Comparison of ENCODE assay signal across 16 mouse cellular contexts in genomic region chr4:98142879-98143436, GRCm38 (mm10).
A peak's percentile ranks its signal among the peaks of the same experiment; 100 is the strongest.
DNase-seq lines count a peak whose midpoint lies in the region; ATAC-seq and TF ChIP-seq lines count a peak whose summit lies in the region.
"Had no signal": no experiment of that assay in that cellular context is flagged by ENCODE, and none has a peak within 500 bp of the region (broad histone marks: within the 10 kb centered on the region; RNA-seq: fewer than 3 reads in every experiment).

No protein-coding gene starts in this region.

- no peak overlapping the region for H3K4me3 ChIP-seq in kidney, embryonic 15.5 days (replicated peaks)
- H3K4me3 ChIP-seq in heart, embryonic 11.5 days (ENCODE audit: low read depth, low read length) = no peak overlapping the region
- no peak overlapping the region for H3K4me3 ChIP-seq in hindbrain, postnatal 0 days (ENCODE audit: low read length)
- H3K4me3 ChIP-seq in midbrain, embryonic 11.5 days (ENCODE audit: low read depth, low read length) = no peak overlapping the region
- H3K4me3 ChIP-seq: limb, embryonic 13.5 days; liver, embryonic 15.5 days had no signal

- DNase-seq in kidney, postnatal 14 days = peak; percentile 11
- DNase-seq in heart, adult 11 months = peak; percentile 98
- DNase-seq in heart, postnatal 25 days (ENCODE audit: low spot score) = peak; percentile 54
- no peak for DNase-seq in hindbrain, postnatal 0 days (ENCODE audit: low spot score)
- no peak for DNase-seq in midbrain, embryonic 11.5 days (ENCODE audit: low spot score, missing footprints)
- DNase-seq in left cerebral cortex, postnatal 10 days (ENCODE audit: extremely low spot score in 1 of 2, low spot score in 2 of 2) = no peak
- DNase-seq: cerebellum, postnatal 25 days; retina, postnatal 1 day; thymus, postnatal 36 days had no signal

- TF ChIP-seq CTCF in hindbrain, postnatal 0 days (IDR thresholded peaks at IDR 0.05; ENCODE audit: low read depth) = no peak

- no peaks in the 10 kb centered on the region for H3K4me1 ChIP-seq in kidney, embryonic 15.5 days
- no peaks in the 10 kb centered on the region for H3K4me1 ChIP-seq in heart, embryonic 11.5 days (ENCODE audit: control insufficient read depth, insufficient read depth, low read length)
- no peaks in the 10 kb centered on the region for H3K4me1 ChIP-seq in hindbrain, postnatal 0 days (ENCODE audit: insufficient read depth, low read length)
- no peaks in the 10 kb centered on the region for H3K4me1 ChIP-seq in midbrain, embryonic 11.5 days (ENCODE audit: control insufficient read depth, insufficient read depth, low read length)
- H3K4me1 ChIP-seq: limb, embryonic 13.5 days; liver, embryonic 15.5 days had no signal

- WGBS in kidney, embryonic 15.5 days = 35% methylated on average over 1 of the region's 1 CpGs
- 28% methylated on average over 1 of the region's 1 CpGs for WGBS in heart, embryonic 11.5 days (ENCODE audit: insufficient replicate concordance)
- 81% methylated on average over 1 of the region's 1 CpGs for WGBS in hindbrain, postnatal 0 days
- WGBS in midbrain, embryonic 11.5 days = 91% methylated on average over 1 of the region's 1 CpGs

- no peaks in the 10 kb centered on the region for H3K9me3 ChIP-seq in kidney, embryonic 15.5 days (replicated peaks)
- no peaks in the 10 kb centered on the region for H3K9me3 ChIP-seq in heart, embryonic 11.5 days (replicated peaks; ENCODE audit: control insufficient read depth, low read length)
- H3K9me3 ChIP-seq in hindbrain, postnatal 0 days (ENCODE audit: low read length) = no peaks in the 10 kb centered on the region
- no peaks in the 10 kb centered on the region for H3K9me3 ChIP-seq in midbrain, embryonic 11.5 days (ENCODE audit: control insufficient read depth, low read length)
- H3K9me3 ChIP-seq: limb, embryonic 13.5 days; liver, embryonic 15.5 days had no signal

- H3K36me3 ChIP-seq in kidney, embryonic 15.5 days = no peaks in the 10 kb centered on the region
- H3K36me3 ChIP-seq in heart, embryonic 11.5 days (ENCODE audit: control insufficient read depth, insufficient read depth, low read length) = no peaks in the 10 kb centered on the region
- no peaks in the 10 kb centered on the region for H3K36me3 ChIP-seq in hindbrain, postnatal 0 days (ENCODE audit: insufficient read depth, low read length)
- no peaks in the 10 kb centered on the region for H3K36me3 ChIP-seq in midbrain, embryonic 11.5 days (ENCODE audit: control insufficient read depth, insufficient read depth, low read length)
- H3K36me3 ChIP-seq: limb, embryonic 13.5 days; liver, embryonic 15.5 days had no signal

- intact Hi-C loops in heart, postnatal 25 days (cut with DNase I) = no loop called here
- intact Hi-C loops in left cerebral cortex, postnatal 10 days (cut with DNase I) = no loop called here

- no peak overlapping the region for H3K9ac ChIP-seq in kidney, embryonic 15.5 days
- no peak overlapping the region for H3K9ac ChIP-seq in heart, embryonic 11.5 days (ENCODE audit: low read depth, low read length)
- H3K9ac ChIP-seq in hindbrain, postnatal 0 days (replicated peaks; ENCODE audit: low read length) = no peak overlapping the region
- no peak overlapping the region for H3K9ac ChIP-seq in midbrain, embryonic 11.5 days (ENCODE audit: low read length)
- H3K9ac ChIP-seq: limb, embryonic 13.5 days; liver, embryonic 15.5 days had no signal

- H3K27me3 ChIP-seq in kidney, embryonic 15.5 days = no peaks in the 10 kb centered on the region
- no peaks in the 10 kb centered on the region for H3K27me3 ChIP-seq in heart, embryonic 11.5 days (ENCODE audit: control insufficient read depth, insufficient read depth, low read length)
- no peaks in the 10 kb centered on the region for H3K27me3 ChIP-seq in hindbrain, postnatal 0 days (ENCODE audit: insufficient read depth, low read length)
- H3K27me3 ChIP-seq in midbrain, embryonic 11.5 days (ENCODE audit: control insufficient read depth, insufficient read depth, low read length) = no peaks in the 10 kb centered on the region
- H3K27me3 ChIP-seq: limb, embryonic 13.5 days; liver, embryonic 15.5 days had no signal

- no peak overlapping the region for H3K4me2 ChIP-seq in kidney, embryonic 15.5 days
- H3K4me2 ChIP-seq in heart, embryonic 11.5 days = no peak overlapping the region
- H3K4me2 ChIP-seq in hindbrain, postnatal 0 days (ENCODE audit: low read depth, low read length) = no peak overlapping the region
- no peak overlapping the region for H3K4me2 ChIP-seq in midbrain, embryonic 11.5 days
- H3K4me2 ChIP-seq: limb, embryonic 13.5 days; liver, embryonic 15.5 days had no signal

- no peak for ATAC-seq in kidney, embryonic 15.5 days (replicated peaks; ENCODE audit: low FRiP score)
- peak; percentile 55; the same call in 1 of the 2 replicates for ATAC-seq in heart, embryonic 11.5 days (replicated peaks; ENCODE audit: insufficient number of reproducible peaks, low FRiP score, low TSS enrichment)
- no peak for ATAC-seq in hindbrain, postnatal 0 days
- ATAC-seq in midbrain, embryonic 11.5 days (ENCODE audit: low FRiP score) = no peak
- ATAC-seq: CD4-positive, CD25-positive, alpha-beta regulatory T cell, adult 4 months; forebrain, embryonic 14.5 days had no signal

- no peak overlapping the region for H3K27ac ChIP-seq in kidney, embryonic 15.5 days
- H3K27ac ChIP-seq in heart, embryonic 11.5 days (ENCODE audit: low read depth, low read length) = peak overlapping the region; percentile 54
- no peak overlapping the region for H3K27ac ChIP-seq in hindbrain, postnatal 0 days
- no peak overlapping the region for H3K27ac ChIP-seq in midbrain, embryonic 11.5 days (ENCODE audit: low read depth, low read length)
- H3K27ac ChIP-seq: limb, embryonic 13.5 days; liver, embryonic 15.5 days; stomach, postnatal 0 days had no signal

Comparison
In these comparisons a context has a peak if more than half of its experiments do, and no peak if none do; other contexts are left out.
1. DNase-seq: peak in kidney, postnatal 14 days (single experiment), heart, adult 11 months (single experiment) and heart, postnatal 25 days (single experiment); none in hindbrain, postnatal 0 days (single experiment), midbrain, embryonic 11.5 days (single experiment) and left cerebral cortex, postnatal 10 days (0 of 2).